Mouse (Mus musculus): ENCODE results near the gene Hs3st1. TPM values are rescaled to one million over a fixed set of nuclear protein-coding genes. Genes with fewer than 3 reads are reported as not detected.

Gene Hs3st1
- polyA plus RNA-seq, 1 experiment = 3.5 TPM

- no peaks in the 10 kb centered on the region for H3K9me3 ChIP-seq
- no peak for TF ChIP-seq GATA1 (IDR thresholded peaks at IDR 0.05; ENCODE audit: borderline replicate concordance, low read length)
- no peak for TF ChIP-seq FLI1 (IDR thresholded peaks at IDR 0.05; ENCODE audit: low read length)
- no peak overlapping the region for H3K4me3 ChIP-seq (replicated peaks)
- H3K36me3 ChIP-seq (replicated peaks; ENCODE audit: low read length) = no peaks in the 10 kb centered on the region
- H3K27me3 ChIP-seq (replicated peaks) = no peaks in the 10 kb centered on the region
- H3K4me1 ChIP-seq = no peaks in the 10 kb centered on the region
Measured at GRCm38 (mm10) chr5:39733750-39734443, 21.4 kb downstream of the Hs3st1 start.

DNA sequence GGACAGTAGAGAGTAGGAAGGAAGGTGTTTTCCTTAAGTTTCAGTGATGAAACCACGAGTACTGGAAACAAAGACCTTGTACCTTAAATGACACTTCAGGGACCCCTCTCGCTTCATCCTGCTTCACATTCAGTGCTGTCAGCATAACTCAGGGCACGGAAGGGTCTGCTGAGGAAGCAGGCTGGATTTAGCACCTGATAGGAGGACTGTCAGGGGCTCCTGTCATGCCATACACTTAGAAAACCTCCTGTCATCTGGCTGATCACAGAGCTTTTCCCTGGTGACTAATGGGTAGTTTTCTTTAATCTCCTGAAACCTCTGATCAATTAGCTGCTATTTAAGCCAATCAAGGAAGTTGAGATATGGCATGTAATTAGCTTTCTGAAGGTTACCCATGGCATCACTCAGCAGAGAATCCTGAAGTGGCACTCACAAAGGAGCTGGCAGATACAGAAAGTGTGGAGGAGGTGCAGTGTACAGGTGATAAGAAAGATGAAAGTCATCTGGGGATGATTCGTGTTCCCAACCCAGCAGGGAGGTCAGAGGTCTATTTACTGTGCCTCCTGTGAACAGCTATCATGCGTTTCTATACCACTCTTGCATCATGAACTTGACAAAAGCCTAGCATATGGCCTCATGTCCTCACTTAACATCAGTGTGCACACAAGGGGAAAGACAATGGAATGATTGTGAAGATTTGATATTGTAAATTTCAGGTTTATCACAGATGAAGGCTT, 22.1 kb downstream of the Hs3st1 start:
- TF ChIP-seq GATA1 (IDR thresholded peaks at IDR 0.05; ENCODE audit: borderline replicate concordance, low read length) = no peak
- no peak for TF ChIP-seq FLI1 (IDR thresholded peaks at IDR 0.05; ENCODE audit: low read length)
- Histone ChIP-seq H3K4me3 (replicated peaks) (no peak overlapping the region), H3K36me3 (replicated peaks; ENCODE audit: low read length) (no peaks in the 10 kb centered on the region), H3K4me1 (no peaks in the 10 kb centered on the region), H3K27me3 (replicated peaks) (no peaks in the 10 kb centered on the region), H3K9me3 (no peaks in the 10 kb centered on the region)

DNA sequence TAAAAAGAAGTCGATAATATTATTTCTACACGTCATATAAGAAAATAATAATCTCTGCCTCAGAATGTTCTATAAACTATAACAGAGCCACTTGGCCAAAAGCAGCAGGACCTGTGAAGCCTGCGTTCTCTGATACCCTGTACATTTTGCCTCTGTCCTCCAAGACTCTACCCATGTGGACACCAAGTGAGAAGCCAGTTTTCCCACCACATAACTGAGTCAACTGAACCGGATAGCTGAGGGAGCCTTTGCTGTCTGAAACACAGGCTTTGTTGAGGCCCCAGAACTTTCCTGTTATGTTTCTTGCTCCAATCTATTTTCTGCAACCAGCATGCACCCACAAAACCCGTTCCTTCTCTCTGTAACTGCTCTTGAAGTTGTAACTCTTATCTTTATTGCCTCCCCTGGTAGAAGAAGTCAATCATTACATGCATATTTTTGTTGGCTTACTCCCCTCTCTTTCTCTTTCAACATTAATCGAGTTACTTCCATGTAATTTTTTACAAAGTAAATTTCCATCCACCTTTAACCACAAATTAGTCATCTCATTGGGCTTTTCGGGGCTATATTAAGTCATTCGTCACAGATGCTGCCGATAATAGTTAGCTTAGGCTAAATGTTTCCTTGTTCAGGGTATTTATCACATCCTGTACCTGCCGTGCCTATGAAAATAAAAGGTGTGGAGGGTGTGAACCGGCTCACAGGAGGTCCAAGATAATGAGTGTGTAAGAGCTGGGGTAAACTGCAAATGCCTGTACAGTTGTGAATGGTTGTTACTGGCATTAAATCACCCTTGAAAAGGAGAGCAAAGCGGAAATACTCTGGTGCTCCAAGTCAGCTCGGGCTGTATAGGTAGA, 39.4 kb downstream of the Hs3st1 start:
- Histone ChIP-seq H3K36me3 (replicated peaks; ENCODE audit: low read length) (no peaks in the 10 kb centered on the region), H3K9me3 (no peaks in the 10 kb centered on the region), H3K27me3 (replicated peaks) (no peaks in the 10 kb centered on the region), H3K4me3 (replicated peaks) (no peak overlapping the region), H3K4me1 (peaks cover 4% of the 10 kb centered on the region)
- TF ChIP-seq FLI1 (IDR thresholded peaks at IDR 0.05; ENCODE audit: low read length) (no peak), GATA1 (IDR thresholded peaks at IDR 0.05; ENCODE audit: borderline replicate concordance, low read length) (no peak)

DNA sequence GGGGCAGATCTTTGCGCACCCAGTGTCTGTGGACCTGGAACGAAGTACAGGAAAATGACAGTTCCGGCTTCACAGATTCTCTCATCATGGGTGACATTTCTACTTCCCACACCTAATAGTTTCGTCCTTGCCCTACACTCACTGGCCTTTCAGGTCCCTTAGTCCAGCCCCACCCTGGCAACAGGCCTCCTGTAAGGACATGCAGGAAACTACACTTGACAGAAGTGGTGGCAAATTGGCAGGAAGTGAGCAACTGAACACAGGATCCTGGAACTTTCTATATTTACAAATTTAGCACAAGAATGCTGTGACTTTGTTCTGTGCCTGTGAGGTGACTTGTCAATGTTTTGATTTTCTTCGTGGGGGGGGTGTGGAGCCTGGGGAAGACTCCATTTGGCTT, 40.1 kb downstream of the Hs3st1 start:
- H3K4me3 ChIP-seq (replicated peaks) = no peak overlapping the region
- TF ChIP-seq FLI1 (IDR thresholded peaks at IDR 0.05; ENCODE audit: low read length) = no peak
- H3K4me1 ChIP-seq = peaks cover 4% of the 10 kb centered on the region
- H3K9me3 ChIP-seq = no peaks in the 10 kb centered on the region
- H3K27me3 ChIP-seq (replicated peaks) = no peaks in the 10 kb centered on the region
- no peaks in the 10 kb centered on the region for H3K36me3 ChIP-seq (replicated peaks; ENCODE audit: low read length)

DNA sequence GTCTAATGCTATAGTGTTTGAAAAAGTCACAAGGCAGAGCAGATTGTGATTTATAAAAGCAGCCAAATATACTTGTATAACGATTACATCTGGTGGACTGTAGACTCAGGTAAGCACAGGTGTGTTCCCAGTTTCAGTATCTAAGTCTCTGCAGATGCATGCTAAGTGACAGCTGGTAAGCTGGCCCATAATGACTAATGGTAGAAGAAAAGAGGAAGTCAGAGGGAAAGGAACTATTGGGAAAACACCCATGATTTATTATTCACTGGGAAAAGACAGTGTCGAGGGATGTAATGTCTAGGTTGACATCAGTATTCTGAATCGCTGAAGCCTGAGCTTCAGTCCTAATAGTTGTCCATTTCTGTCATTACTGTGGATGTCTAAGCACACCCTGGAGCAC, 49.7 kb downstream of the Hs3st1 start:
- Histone ChIP-seq H3K27me3 (replicated peaks) (no peaks in the 10 kb centered on the region), H3K36me3 (replicated peaks; ENCODE audit: low read length) (no peaks in the 10 kb centered on the region), H3K4me1 (no peaks in the 10 kb centered on the region), H3K4me3 (replicated peaks) (no peak overlapping the region), H3K9me3 (no peaks in the 10 kb centered on the region)
- TF ChIP-seq FLI1 (IDR thresholded peaks at IDR 0.05; ENCODE audit: low read length) (no peak), GATA1 (IDR thresholded peaks at IDR 0.05; ENCODE audit: borderline replicate concordance, low read length) (no peak)

GRCm38 (mm10) chr5:39660826-39661225, 94.4 kb downstream of the Hs3st1 start:
- H3K4me3 ChIP-seq (replicated peaks) = no peak overlapping the region
- H3K4me1 ChIP-seq = no peaks in the 10 kb centered on the region
- H3K36me3 ChIP-seq (replicated peaks; ENCODE audit: low read length) = no peaks in the 10 kb centered on the region
- H3K27me3 ChIP-seq (replicated peaks) = no peaks in the 10 kb centered on the region
- H3K9me3 ChIP-seq = no peaks in the 10 kb centered on the region
- TF ChIP-seq GATA1 (IDR thresholded peaks at IDR 0.05; ENCODE audit: borderline replicate concordance, low read length) = no peak
- no peak for TF ChIP-seq FLI1 (IDR thresholded peaks at IDR 0.05; ENCODE audit: low read length)

DNA sequence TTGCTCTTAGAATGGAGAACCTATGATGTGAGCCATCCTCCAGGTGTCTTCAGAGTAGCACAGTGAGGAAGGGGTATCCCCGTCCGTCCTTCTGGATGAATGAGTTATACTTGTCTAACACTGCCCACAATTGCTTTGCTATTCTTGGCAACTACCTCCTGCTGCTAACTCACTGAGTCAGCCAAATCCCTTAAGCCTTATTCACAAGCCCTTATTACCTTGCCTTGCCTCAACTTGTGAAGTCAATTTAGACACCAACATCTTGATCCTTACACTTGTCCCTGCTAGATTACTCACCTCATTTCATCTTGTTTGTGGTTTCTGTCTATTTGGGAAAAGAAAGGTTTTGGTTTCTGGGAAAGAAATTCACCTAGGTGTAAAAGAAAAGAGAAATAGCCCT, 95.9 kb downstream of the Hs3st1 start:
- Histone ChIP-seq H3K27me3 (replicated peaks) (no peaks in the 10 kb centered on the region), H3K36me3 (replicated peaks; ENCODE audit: low read length) (no peaks in the 10 kb centered on the region), H3K4me3 (replicated peaks) (no peak overlapping the region), H3K4me1 (no peaks in the 10 kb centered on the region), H3K9me3 (no peaks in the 10 kb centered on the region)
- no peak for TF ChIP-seq FLI1 (IDR thresholded peaks at IDR 0.05; ENCODE audit: low read length)
- TF ChIP-seq GATA1 (IDR thresholded peaks at IDR 0.05; ENCODE audit: borderline replicate concordance, low read length) = no peak

DNA sequence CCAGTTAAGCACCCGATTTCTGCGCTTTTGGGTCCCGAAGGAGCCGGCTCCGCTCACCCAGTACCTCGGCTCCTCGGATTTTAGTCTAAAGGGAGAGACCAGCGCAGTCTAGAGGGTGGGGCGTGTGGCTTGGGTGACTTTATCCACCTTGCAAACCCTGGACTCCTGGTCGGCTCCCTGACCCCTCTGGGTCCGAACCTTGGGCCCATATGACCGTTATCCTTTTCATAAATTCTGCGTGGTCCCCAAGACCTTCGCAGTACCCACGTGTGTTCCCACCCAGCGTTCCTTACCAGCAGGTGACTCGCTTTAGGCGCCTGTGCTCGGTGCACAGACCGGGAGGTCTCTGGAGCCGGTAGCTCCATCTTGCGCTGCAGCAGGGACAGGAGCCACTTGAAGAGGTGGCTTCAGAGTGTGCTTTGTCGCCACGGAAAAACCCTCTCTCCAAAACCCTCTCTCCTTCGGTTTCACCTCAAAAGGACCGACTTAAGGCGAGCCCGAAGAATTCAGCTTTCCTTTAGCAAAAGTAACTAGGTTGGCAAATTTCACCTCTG, 110.4 kb downstream of the Hs3st1 start:
- H3K9me3 ChIP-seq = no peaks in the 10 kb centered on the region
- H3K27me3 ChIP-seq (replicated peaks) = peaks cover 39% of the 10 kb centered on the region
- TF ChIP-seq FLI1 (IDR thresholded peaks at IDR 0.05; ENCODE audit: low read length) = no peak
- no peak for TF ChIP-seq GATA1 (IDR thresholded peaks at IDR 0.05; ENCODE audit: borderline replicate concordance, low read length)
- H3K4me3 ChIP-seq (replicated peaks) = peak overlapping the region; percentile 95
- H3K4me1 ChIP-seq = peaks cover 36% of the 10 kb centered on the region
- H3K36me3 ChIP-seq (replicated peaks; ENCODE audit: low read length) = no peaks in the 10 kb centered on the region

DNA sequence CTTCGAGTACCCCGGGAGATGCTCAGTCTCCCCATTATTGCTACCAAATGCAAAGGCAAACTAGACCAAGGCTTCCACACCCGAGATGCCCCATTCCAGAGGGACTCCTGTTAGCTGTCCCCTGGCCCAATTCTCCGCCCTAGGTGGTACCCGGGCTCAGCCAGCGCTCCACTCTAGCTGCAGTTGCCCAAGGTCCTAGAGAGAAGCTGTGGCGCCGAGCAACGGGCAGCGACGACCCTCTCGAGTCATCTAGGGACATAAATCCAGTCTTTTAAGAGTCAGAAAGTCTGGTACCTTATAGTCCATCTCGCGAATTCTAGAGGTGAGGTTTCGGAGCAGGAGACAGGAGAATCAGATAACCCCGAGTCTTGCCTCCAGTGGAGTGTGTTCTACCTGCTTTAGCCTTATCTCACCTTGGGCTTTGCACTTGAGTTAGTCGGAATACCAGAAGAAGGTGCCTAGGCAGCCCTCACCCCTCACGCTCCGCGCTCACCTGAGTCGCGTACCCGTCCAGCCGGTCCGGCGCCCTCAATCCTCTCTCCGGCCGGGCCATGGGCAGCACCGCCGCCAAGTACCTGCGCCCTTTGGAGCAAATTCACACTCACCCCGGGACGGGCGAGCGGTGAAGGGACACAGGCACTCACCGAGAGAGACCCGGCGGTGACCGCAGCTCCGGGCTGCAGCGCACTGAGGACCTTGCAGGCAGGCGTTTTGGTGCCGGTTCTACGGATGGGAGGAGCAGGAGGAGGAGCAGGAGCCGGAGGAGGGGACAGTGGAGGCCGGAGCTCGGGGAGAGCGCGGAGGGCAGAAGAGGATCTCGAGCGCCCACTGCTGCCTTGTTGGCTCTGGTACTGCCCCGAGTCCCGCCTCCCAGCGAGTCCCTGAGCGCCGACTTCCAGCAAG, 111.1 kb downstream of the Hs3st1 start:
- TF ChIP-seq FLI1 (IDR thresholded peaks at IDR 0.05; ENCODE audit: low read length) (no peak), GATA1 (IDR thresholded peaks at IDR 0.05; ENCODE audit: borderline replicate concordance, low read length) (no peak)
- H3K9me3 ChIP-seq = no peaks in the 10 kb centered on the region
- H3K36me3 ChIP-seq (replicated peaks; ENCODE audit: low read length) = no peaks in the 10 kb centered on the region
- H3K4me3 ChIP-seq (replicated peaks) = peak overlapping the region; percentile 95
- peaks cover 37% of the 10 kb centered on the region for H3K27me3 ChIP-seq (replicated peaks)
- peaks cover 38% of the 10 kb centered on the region for H3K4me1 ChIP-seq

Measured in megakaryocyte, embryonic 14.5 days (primary cell).